Mouse (Mus musculus) limb, embryonic 11.5 days (tissue): Measurements from ENCODE around the gene Gstt2. TPM values are rescaled to one million over a fixed set of nuclear protein-coding genes. Genes with fewer than 3 reads are reported as not detected.
"Not testable (repeated sequence)": the region's sequence is repeated elsewhere in the genome, so short reads cannot be mapped to it uniquely, and the experiment has no call there.

ENCODE experiments used
- ATAC-seq: fragments of 200-750 bp; cut with Nextera tagmentation; 2 replicates; pipeline ENCODE4 v1.8.0; 2017; ENCODE audit warnings: low read depth; ENCODE audit not compliant: insufficient number of reproducible peaks, low FRiP score, low TSS enrichment
- DNase-seq: peaks from one replicate; pipeline ENCODE4 v3.0.0-alpha.2; 2015; ENCODE audit warnings: low spot score
- H3K27ac ChIP-seq: fragments of 300-500 bp; sonication (generic); replicated peaks from 2 replicates; pipeline ENCODE4 v1.5.1; 2014; ENCODE audit warnings: low read depth, mild to moderate bottlenecking, low read length
- H3K27me3 ChIP-seq: fragments of 300-500 bp; sonication (generic); 2 replicates; pipeline ENCODE4 v1.6.1; 2014; ENCODE audit warnings: mild to moderate bottlenecking, low read length, mixed read lengths; ENCODE audit not compliant: control insufficient read depth, insufficient read depth
- H3K36me3 ChIP-seq: fragments of 300-500 bp; sonication (generic); 2 replicates; pipeline ENCODE4 v1.6.1; 2014; ENCODE audit warnings: mild to moderate bottlenecking, low read length, moderate library complexity, mixed read lengths; ENCODE audit not compliant: control insufficient read depth, insufficient read depth
- H3K4me1 ChIP-seq: fragments of 300-500 bp; sonication (generic); 2 replicates; pipeline ENCODE4 v1.6.1; 2014; ENCODE audit warnings: low read length, mixed read lengths; ENCODE audit not compliant: control insufficient read depth, insufficient read depth
- H3K4me2 ChIP-seq: fragments of 300-500 bp; sonication (generic); 2 replicates; pipeline ENCODE4 v1.6.1; 2014; ENCODE audit warnings: low read depth, mild to moderate bottlenecking, moderate library complexity; ENCODE audit not compliant: severe bottlenecking
- H3K4me3 ChIP-seq: fragments of 300-500 bp; sonication (generic); 2 replicates; pipeline ENCODE4 v1.5.1; 2014; ENCODE audit warnings: low read depth, low read length
- H3K9ac ChIP-seq: fragments of 300-500 bp; sonication (generic); 2 replicates; pipeline ENCODE4 v1.6.1; 2014; ENCODE audit warnings: mild to moderate bottlenecking, low read length
- H3K9me3 ChIP-seq: fragments of 300-500 bp; sonication (generic); 2 replicates; pipeline ENCODE4 v1.6.1; 2016; ENCODE audit warnings: low read length; ENCODE audit not compliant: control insufficient read depth
- WGBS: fragments of 180-500 bp; shearing (Covaris S2); extraction: QIAGEN DNeasy Blood & Tissue Kit; methylation state at CpG from one replicate; pipeline ENCODE4 v1.1.7; 2014; 5-methylcytosine and 5-hydroxymethylcytosine counted together
- polyA plus RNA-seq: library from polyadenylated mRNA; unstranded; fragments of >200 nt; fragmentation: Nextera tagmentation; extraction: Ambion mirVana; gene quantifications from 2 replicates; pipeline ENCODE4 v1.2.1, GENCODE M21; 2014

The Gstt2 gene
- polyA plus RNA-seq, 1 experiment from 2014 or later: 9.5 TPM

GRCm38 (mm10) chr10:75878836-75879235 lies 41.6 kb upstream of the Gstt2 start:
- Histone ChIP-seq H3K27ac (no peak overlapping the region), H3K4me1 (peaks cover 14% of the 10 kb centered on the region), H3K9ac (no peak overlapping the region), H3K9me3 (no peaks in the 10 kb centered on the region), H3K4me2 (no peak overlapping the region), H3K4me3 (no peak overlapping the region), H3K27me3 (no peaks in the 10 kb centered on the region), H3K36me3 (no peaks in the 10 kb centered on the region)
- no peak for ATAC-seq
- DNase-seq: no peak
- whole genome bisulfite sequencing: 87% methylated on average over 3 of the region's 3 CpGs

- no peak for ATAC-seq
- WGBS: 56% methylated on average over 10 of the region's 10 CpGs
- Histone ChIP-seq H3K27me3 (no peaks in the 10 kb centered on the region), H3K36me3 (no peaks in the 10 kb centered on the region), H3K27ac (no peak overlapping the region), H3K4me1 (peaks cover 7% of the 10 kb centered on the region), H3K4me2 (peak overlapping the region; percentile 33), H3K9me3 (no peaks in the 10 kb centered on the region), H3K9ac (peak overlapping the region; percentile 8), H3K4me3 (no peak overlapping the region)
- no peak for DNase-seq
These were observed 36.4 kb upstream of the Gstt2 start for GRCm38 (mm10) chr10:75873543-75874170.

DNA sequence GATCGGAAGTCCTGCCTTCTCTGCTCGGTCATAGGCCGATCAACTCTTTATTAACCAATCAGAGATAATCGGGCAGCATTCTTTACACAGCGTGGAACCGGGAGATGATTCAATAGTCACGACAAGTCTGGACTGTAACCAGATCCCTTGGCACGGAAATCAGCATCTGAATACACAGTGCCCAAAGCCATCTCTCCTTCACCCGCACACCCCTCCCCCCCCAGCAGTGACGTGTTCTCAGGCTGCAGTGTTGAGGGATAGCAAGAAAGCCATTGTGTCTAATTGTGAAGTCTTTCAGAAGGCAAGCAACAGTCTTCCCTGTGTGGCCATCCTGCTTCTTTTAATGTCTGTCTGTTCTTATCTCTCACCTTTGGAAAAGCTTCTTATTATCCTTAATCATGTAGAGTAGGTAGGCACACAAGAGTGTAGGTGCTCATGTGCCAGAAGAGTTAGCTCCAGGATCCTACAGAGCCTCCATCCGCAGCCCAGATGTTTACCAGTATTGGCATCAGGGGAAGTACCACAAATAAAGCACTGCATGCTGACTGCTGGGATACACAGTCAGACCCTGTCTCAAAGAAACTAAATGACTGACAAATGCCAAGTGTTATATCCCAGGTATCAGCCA lies 35.8 kb upstream of the Gstt2 start:
- peak; percentile 96 for ATAC-seq
- peak; percentile 65 for DNase-seq
- Histone ChIP-seq H3K27ac (no peak overlapping the region), H3K4me1 (peaks cover 7% of the 10 kb centered on the region), H3K36me3 (no peaks in the 10 kb centered on the region), H3K9me3 (no peaks in the 10 kb centered on the region), H3K9ac (peak overlapping the region; percentile 8), H3K4me3 (peak overlapping the region; percentile 14), H3K4me2 (peak overlapping the region; percentile 33), H3K27me3 (no peaks in the 10 kb centered on the region)
- WGBS: 5% methylated on average over 11 of the region's 11 CpGs

- peaks cover 7% of the 10 kb centered on the region for H3K4me1 ChIP-seq
- ATAC-seq (no peak), DNase-seq (no peak)
- no peaks in the 10 kb centered on the region for H3K9me3 ChIP-seq
- H3K27me3 ChIP-seq: no peaks in the 10 kb centered on the region
- no peak overlapping the region for H3K9ac ChIP-seq
- peak overlapping the region; percentile 33; the same call in 1 of the 2 replicates for H3K4me2 ChIP-seq
- H3K27ac ChIP-seq: no peak overlapping the region
- WGBS: 43% methylated on average over 10 of the region's 10 CpGs
- no peaks in the 10 kb centered on the region for H3K36me3 ChIP-seq
- H3K4me3 ChIP-seq: peak overlapping the region; percentile 14
These were observed 35.0 kb upstream of the Gstt2 start for GRCm38 (mm10) chr10:75872025-75872914.

GRCm38 (mm10) chr10:75861587-75861986 lies 24.4 kb upstream of the Gstt2 start:
- WGBS: 88% methylated on average over 5 of the region's 5 CpGs
- H3K27me3 ChIP-seq: no peaks in the 10 kb centered on the region
- no peaks in the 10 kb centered on the region for H3K9me3 ChIP-seq
- H3K4me3 ChIP-seq: no peak overlapping the region
- peaks cover 3% of the 10 kb centered on the region; the same call in 1 of the 2 replicates for H3K36me3 ChIP-seq
- ATAC-seq: no peak
- no peak overlapping the region for H3K9ac ChIP-seq
- H3K4me2 ChIP-seq: no peak overlapping the region
- DNase-seq: no peak
- peaks cover 5% of the 10 kb centered on the region; the same call in 1 of the 2 replicates for H3K4me1 ChIP-seq
- H3K27ac ChIP-seq: no peak overlapping the region

GRCm38 (mm10) chr10:75860746-75861145 lies 23.5 kb upstream of the Gstt2 start:
- Histone ChIP-seq H3K27me3 (no peaks in the 10 kb centered on the region), H3K27ac (peak overlapping the region; percentile 83; the same call in 1 of the 2 replicates), H3K9ac (peak overlapping the region; percentile 47; the same call in 1 of the 2 replicates), H3K4me3 (no peak overlapping the region), H3K36me3 (peaks cover 3% of the 10 kb centered on the region; the same call in 1 of the 2 replicates), H3K9me3 (no peaks in the 10 kb centered on the region), H3K4me2 (no peak overlapping the region; the same call in 1 of the 2 replicates), H3K4me1 (peaks cover 5% of the 10 kb centered on the region; the same call in 1 of the 2 replicates)
- no peak for ATAC-seq
- WGBS: 43% methylated on average over 7 of the region's 7 CpGs
- DNase-seq: peak; percentile 42

DNA sequence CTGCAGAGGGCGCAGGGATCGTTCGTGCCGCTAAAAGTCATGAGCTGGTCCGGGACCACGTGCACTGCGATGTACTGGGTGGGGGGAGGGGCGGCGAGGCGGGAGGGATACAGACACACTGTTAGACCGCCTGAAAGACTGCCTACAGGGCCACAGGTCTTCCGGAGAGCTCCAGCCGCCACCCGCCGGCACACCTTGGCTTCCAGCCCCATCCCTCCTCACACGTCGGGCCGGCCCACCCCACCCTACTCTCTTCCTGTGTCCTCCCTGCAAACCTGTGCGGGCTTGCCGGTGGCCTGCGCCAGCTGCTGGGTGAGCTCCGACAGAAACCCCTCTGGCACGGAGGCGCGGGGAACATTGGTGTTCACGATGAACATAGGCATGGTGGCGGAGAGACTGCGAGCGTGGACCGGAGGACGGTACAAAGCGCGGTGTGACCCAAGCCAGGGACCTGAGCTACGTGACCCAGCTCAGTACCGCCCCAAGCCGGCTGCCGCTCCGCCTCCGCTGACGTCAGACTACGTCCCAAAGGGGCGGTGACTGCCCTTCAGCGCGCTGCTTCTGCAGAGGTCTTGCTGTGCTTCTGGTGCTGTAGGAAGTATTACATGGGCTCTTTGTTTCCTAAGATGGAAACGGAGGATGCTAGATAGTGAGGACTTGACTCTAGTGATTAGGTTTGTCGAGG lies 22.7 kb upstream of the Gstt2 start, which contains the start of gene Mif:
TSS of gene Mif (minus strand) at position 455 of the 685 bp plus-strand sequence.
- WGBS: under 1% methylated on average over 45 of the region's 46 CpGs

More for the DNA sequence above, 22.7 kb upstream of the Gstt2 start, which contains the start of gene Mif:
- H3K4me2 ChIP-seq: peak within 1 kb of the TSS; percentile 51
- peak within 1 kb of the TSS; percentile 83 for H3K27ac ChIP-seq
- not testable (repeated sequence) for H3K36me3 ChIP-seq, H3K4me1 ChIP-seq, H3K9me3 ChIP-seq, H3K27me3 ChIP-seq
- H3K4me3 ChIP-seq: peak within 1 kb of the TSS; percentile 70
- peak within 1 kb of the TSS; percentile 90 for H3K9ac ChIP-seq
- DNase-seq (peak; percentile 98), ATAC-seq (peak; percentile 95)
